Mouse (Mus musculus): ENCODE results near the gene Farsa.
"Not testable (repeated sequence)": the region's sequence is repeated elsewhere in the genome, so short reads cannot be mapped to it uniquely, and the experiment has no call there.

The Farsa gene

GRCm38 (mm10) chr8:84874339-84874738 lies 17.6 kb downstream of the Farsa start:
- no peak for DNase-seq

GRCm38 (mm10) chr8:84877297-84878035 lies 20.7 kb downstream of the Farsa start:
- DNase-seq: no peak

DNA sequence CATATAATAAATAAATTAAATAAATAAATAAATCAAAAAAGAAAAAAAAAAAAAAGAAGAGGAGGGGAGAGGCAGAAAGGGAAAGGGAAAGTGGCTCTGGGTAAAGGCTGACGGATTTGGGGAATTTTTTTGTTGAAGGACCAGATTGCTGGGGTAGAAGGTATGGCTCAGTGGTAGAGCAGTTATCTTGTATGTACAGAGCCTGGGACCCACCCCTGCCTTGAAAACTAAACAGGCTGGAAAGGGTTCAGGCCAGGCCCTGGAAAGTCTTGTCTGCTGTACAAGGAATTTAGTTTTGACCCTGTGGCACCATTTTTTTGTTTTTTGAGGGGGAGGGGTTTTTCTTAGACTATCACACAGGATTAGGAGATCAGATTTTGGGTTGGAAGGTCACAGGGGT lies 22.1 kb downstream of the Farsa start:
- DNase-seq: no peak

GRCm38 (mm10) chr8:84884728-84885127 lies 27.9 kb downstream of the Farsa start:
- DNase-seq: no peak

- DNase-seq: no peak
These were observed 31.5 kb downstream of the Farsa start for GRCm38 (mm10) chr8:84888280-84888679.

GRCm38 (mm10) chr8:84889141-84889540 lies 32.4 kb downstream of the Farsa start:
- no peak for DNase-seq

DNA sequence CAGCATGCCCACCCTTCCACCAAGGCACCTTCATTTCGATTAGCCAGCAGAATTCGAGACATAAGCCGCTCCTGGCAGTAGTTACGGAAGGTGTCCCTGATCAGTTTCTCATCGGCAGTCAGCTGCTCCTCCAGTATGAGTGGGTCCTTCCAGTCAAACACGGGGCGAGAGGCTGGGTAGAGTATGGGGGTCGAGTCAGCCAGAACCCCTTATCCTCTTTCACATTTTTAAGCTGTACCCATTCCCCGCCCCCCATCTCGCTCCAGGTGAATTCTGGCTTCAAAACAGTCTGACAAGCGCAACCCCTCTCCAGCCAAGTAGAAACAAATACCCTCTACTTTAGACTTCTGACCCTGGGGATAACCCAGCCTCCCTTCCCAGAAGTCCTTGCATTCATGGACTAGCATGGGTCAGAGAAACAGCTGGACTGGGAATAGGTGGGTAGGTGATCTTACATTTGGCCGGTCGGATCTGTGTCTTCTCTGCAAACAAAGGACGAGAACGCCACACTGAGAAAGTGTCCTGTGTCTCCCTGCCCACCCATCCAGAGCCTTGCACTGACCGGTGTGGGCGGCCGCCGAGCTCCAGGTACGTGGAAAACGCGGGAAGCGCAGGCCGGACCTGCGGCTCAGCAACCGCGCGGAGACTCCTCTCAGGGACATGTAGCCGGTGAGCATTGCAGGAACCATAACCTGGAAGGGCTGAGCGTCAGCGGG lies 36.4 kb downstream of the Farsa start:
- DNase-seq: peak; percentile 92

- DNase-seq: peak; percentile 100
These were observed 36.9 kb downstream of the Farsa start, which contains the start of gene Gcdh for GRCm38 (mm10) chr8:84893709-84894134. Gcdh (minus strand) TSS chr8:84893921.

DNA sequence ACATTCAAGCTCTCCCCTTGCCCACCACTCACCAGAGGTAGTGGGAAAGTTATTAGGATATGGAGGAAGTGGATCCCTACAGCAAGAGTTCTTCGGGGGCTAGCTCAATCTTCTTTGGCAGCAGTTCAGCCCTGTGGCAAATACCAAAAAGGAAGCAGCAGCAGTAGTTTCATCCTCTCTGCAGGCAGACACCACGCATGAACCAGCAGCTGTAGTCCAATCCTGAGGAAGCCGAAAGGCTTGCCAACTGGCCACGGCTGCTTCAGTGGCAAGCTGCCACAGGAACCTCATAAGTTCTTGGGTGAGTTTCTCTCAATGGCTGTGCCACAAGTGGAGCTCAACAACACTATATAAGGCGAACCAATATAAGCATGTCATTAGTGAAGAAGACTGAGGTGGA lies 39.2 kb downstream of the Farsa start:
- DNase-seq: no peak

DNA sequence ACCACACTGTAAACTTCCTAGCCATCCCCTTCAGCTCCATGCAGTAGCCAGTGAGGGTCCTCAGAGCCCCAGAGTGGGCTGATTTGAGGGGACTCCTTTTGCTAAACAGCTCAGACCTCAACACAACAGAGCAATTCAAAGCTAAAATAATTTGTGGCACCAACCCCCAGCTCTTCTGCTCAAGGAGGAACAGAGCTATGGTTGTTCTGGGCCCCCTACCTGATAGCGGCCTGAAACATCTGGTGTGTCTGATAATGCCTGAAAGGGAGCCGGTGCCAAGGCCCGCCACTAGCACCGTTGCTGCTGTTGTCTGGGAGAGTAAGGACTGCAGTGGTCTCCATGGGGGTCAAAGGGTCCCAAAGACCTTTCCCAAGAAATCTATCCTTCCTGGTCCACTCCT lies 44.3 kb downstream of the Farsa start:
- DNase-seq: no peak

- no peak for DNase-seq
These were observed 45.0 kb downstream of the Farsa start, which contains the start of gene Klf1 for GRCm38 (mm10) chr8:84901752-84902151. Klf1 (plus strand) TSS chr8:84901928.

DNA sequence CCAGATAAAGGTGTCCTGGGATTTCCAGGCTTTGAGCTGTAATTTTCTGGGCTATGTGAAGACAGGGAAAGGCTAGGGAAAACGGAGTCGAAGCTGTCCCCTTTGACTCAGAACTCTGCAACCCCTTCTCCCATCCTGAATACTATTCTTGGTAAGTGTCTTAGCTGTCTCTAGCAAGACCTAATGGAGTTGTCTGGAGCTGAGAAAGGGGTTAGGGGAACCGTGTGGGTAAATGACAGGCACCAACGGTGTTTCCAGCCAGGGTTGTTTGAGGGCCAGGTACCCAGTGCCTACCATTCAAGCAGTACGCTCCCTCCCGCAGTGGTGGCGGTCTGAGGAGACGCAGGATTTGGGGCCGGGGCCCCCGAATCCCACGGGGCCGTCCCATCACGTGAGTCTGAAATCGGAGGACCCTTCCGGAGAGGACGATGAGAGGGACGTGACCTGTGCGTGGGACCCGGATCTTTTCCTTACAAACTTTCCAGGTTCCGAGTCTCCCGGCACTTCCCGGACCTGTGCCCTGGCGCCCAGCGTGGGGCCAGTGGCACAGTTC lies 45.7 kb downstream of the Farsa start:
- DNase-seq: no peak

- peak; percentile 99 for DNase-seq
These were observed 46.3 kb downstream of the Farsa start for GRCm38 (mm10) chr8:84902920-84903661.

- no peak for DNase-seq
These were observed 47.6 kb downstream of the Farsa start for GRCm38 (mm10) chr8:84904351-84904750.

GRCm38 (mm10) chr8:84907037-84907436 lies 50.2 kb downstream of the Farsa start:
- no peak for DNase-seq

DNA sequence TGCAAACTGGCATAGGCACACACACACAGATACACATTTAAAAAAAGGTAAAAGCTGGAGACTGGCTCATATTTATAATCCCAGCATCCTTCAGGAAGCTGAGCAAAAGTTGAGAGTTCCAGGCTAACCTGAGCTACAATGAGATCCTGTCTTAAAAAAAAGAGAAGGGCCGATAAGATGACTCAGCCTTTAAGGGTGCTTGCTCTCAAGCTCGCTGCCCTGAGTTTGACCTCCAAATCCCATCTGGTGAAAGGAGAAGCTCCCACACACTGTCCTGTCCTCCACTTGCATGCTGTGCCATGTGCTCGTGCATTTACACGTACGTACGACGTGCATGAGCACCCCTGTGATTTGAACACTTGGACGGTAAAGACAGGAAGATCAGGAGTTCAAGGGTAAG lies 50.7 kb downstream of the Farsa start:
- DNase-seq: no peak

GRCm38 (mm10) chr8:84907979-84908378 lies 51.2 kb downstream of the Farsa start:
- not testable (repeated sequence) for DNase-seq

GRCm38 (mm10) chr8:84908421-84909161 lies 51.8 kb downstream of the Farsa start, which contains the start of gene Dnase2a:
Dnase2a (plus strand) TSS chr8:84908560.
- peak; percentile 100 for DNase-seq

DNA sequence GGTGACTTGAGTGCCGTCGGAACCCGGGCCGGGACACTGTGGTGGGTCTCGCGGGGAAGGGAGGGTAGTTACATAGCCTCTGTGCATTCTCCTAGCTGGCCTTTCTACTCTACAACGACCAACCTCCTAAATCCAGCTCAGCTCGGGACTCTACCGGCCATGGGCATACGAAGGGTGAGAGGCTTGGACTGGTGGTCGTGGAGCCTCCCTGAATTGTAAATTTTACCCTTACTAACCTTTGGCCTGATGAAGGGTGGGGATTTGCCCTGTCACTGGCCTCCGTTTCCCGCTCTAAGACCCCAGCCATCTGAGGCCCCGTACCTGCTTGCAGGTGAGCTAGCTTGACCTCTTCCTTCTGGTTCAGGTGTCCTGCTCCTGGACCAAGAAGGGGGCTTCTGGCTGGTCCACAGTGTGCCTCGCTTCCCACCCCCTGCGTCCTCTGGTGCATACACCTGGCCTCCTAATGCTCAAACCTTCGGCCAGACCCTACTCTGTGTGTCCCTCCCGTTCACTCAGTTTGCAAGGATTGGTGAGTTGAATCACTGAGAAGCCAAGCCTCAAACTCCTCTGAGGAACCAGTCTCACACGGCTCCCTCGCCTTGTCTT lies 52.5 kb downstream of the Farsa start:
- DNase-seq: peak; percentile 93

GRCm38 (mm10) chr8:84909949-84910348 lies 53.2 kb downstream of the Farsa start:
- DNase-seq: no peak

DNA sequence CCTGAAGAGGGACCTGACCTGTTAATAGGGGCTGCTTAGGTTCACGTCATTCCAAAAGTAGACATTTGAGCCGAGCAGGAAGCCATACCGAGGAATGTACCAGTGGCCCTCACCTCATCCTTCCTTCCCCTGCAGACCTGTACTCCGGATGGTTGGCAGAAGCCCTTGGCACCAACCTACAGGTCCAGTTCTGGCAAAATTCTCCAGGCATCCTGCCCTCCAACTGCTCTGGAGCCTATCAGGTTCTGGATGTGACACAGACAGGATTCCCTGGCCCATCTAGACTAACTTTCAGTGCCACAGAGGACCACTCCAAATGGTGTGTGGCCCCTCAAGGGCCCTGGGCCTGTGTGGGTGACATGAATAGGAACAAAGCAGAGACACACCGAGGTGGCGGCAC lies 53.8 kb downstream of the Farsa start:
- peak; percentile 90 for DNase-seq

DNA sequence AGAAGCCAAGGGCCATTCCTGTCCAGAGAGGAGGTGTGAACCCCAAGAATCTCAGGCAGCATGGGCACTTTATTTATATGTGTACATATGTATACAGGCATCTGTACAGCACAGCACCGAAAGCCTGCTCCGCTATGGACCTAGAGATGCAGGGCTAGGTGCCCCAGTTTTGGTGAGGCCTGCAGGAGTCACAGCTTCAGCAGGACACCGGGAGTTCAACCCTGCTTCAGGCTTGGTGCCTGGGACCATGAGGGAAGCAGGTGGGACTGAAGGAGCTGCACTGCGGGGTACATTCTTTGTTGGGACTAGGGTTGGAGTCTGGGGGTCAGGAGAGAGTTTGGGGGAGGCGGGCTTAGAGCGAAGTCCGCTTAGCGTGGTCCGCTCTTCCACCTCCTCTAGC lies 55.1 kb downstream of the Farsa start:
- DNase-seq: no peak

Data from heart, adult 11 months (tissue).